Mouse (Mus musculus) thymus, adult 2 months (tissue): ENCODE results near the gene Clk1.

ENCODE experiments used
- CTCF ChIP-seq: fragments of 200-500 bp; IDR thresholded peaks from 2 replicates; pipeline ENCODE4 v1.5.1; 2012; ENCODE audit warnings: mild to moderate bottlenecking, control low read depth, low read length, moderate library complexity, borderline replicate concordance; ENCODE audit not compliant: control insufficient read depth, poor library complexity, insufficient read depth; ENCODE audit errors: extremely low read depth
- POLR2A ChIP-seq: fragments of 200-500 bp; IDR thresholded peaks from 2 replicates; pipeline ENCODE4 v1.6.1; 2012; ENCODE audit warnings: mild to moderate bottlenecking, low read length, control low read depth, moderate library complexity; ENCODE audit not compliant: control insufficient read depth, poor library complexity, insufficient read depth; ENCODE audit errors: extremely low read depth

GRCm38 (mm10) chr1:58416048-58416447, 7.8 kb downstream of the Clk1 start:
- TF ChIP-seq POLR2A = no peak
- TF ChIP-seq CTCF = no peak
